Mouse (Mus musculus): ENCODE data around the gene Kif26b.

GRCm38 (mm10) chr1:178878676-178879075, 349.8 kb downstream of the Kif26b start:
- TF ChIP-seq POLR2A (IDR thresholded peaks at IDR 0.05; ENCODE audit: insufficient read depth, low read depth, low read length) (no peak), CTCF (IDR thresholded peaks at IDR 0.05; ENCODE audit: insufficient read depth, low read depth, low read length) (no peak)
